Mouse (Mus musculus): ENCODE data around the gene 2510009E07Rik. TPM values are rescaled to one million over a fixed set of nuclear protein-coding genes. Genes with fewer than 3 reads are reported as not detected.

The 2510009E07Rik gene
- polyA plus RNA-seq, 1 experiment from 2014 or later = 41.9 TPM

GRCm38 (mm10) chr16:21630614-21631013 lies 63.9 kb downstream of the 2510009E07Rik start:
- Histone ChIP-seq H3K27ac (replicated peaks) (no peak overlapping the region), H3K9ac (replicated peaks) (no peak overlapping the region), H3K4me3 (replicated peaks) (no peak overlapping the region), H3K27me3 (replicated peaks) (no peaks in the 10 kb centered on the region), H3K4me2 (no peak overlapping the region), H3K4me1 (peaks cover 26% of the 10 kb centered on the region), H3K36me3 (no peaks in the 10 kb centered on the region), H3K9me3 (replicated peaks) (no peaks in the 10 kb centered on the region)
- WGBS = 93% methylated on average over 4 of the region's 4 CpGs
- ATAC-seq (ENCODE audit: low FRiP score) = no peak

- Histone ChIP-seq H3K4me3 (replicated peaks) (no peak overlapping the region), H3K27ac (replicated peaks) (peak overlapping the region; percentile 60), H3K9me3 (replicated peaks) (no peaks in the 10 kb centered on the region), H3K36me3 (no peaks in the 10 kb centered on the region), H3K4me1 (peaks cover 26% of the 10 kb centered on the region), H3K9ac (replicated peaks) (no peak overlapping the region), H3K27me3 (replicated peaks) (no peaks in the 10 kb centered on the region), H3K4me2 (peak overlapping the region; percentile 25)
- ATAC-seq (ENCODE audit: low FRiP score) = peak; percentile 62; the same call in 1 of the 2 replicates
- 32% methylated on average over 13 of the region's 13 CpGs for WGBS
Observed at GRCm38 (mm10) chr16:21628061-21628591, 66.3 kb downstream of the 2510009E07Rik start.

- WGBS = 44% methylated on average over 6 of the region's 6 CpGs
- ATAC-seq (ENCODE audit: low FRiP score) = no peak
- H3K9me3 ChIP-seq (replicated peaks) = no peaks in the 10 kb centered on the region
- no peak overlapping the region for H3K4me2 ChIP-seq
- H3K9ac ChIP-seq (replicated peaks) = 0 out of 2 replicates have a peak overlapping the region, but pooled peaks have one; percentile 8
- H3K27me3 ChIP-seq (replicated peaks) = no peaks in the 10 kb centered on the region
- H3K4me3 ChIP-seq (replicated peaks) = no peak overlapping the region
- H3K27ac ChIP-seq (replicated peaks) = 0 out of 2 replicates have a peak overlapping the region, but pooled peaks have one; percentile 60
- H3K4me1 ChIP-seq = peaks cover 26% of the 10 kb centered on the region
- H3K36me3 ChIP-seq = no peaks in the 10 kb centered on the region
Observed at GRCm38 (mm10) chr16:21627248-21627647, 67.2 kb downstream of the 2510009E07Rik start.

- Histone ChIP-seq H3K27ac (replicated peaks) (no peak overlapping the region), H3K4me3 (replicated peaks) (no peak overlapping the region), H3K36me3 (no peaks in the 10 kb centered on the region), H3K9me3 (replicated peaks) (no peaks in the 10 kb centered on the region), H3K9ac (replicated peaks) (no peak overlapping the region), H3K4me1 (peaks cover 26% of the 10 kb centered on the region), H3K27me3 (replicated peaks) (no peaks in the 10 kb centered on the region), H3K4me2 (no peak overlapping the region)
- 52% methylated on average over 6 of the region's 6 CpGs for WGBS
- ATAC-seq (ENCODE audit: low FRiP score) = no peak
Observed at GRCm38 (mm10) chr16:21625784-21626634, 68.5 kb downstream of the 2510009E07Rik start.

GRCm38 (mm10) chr16:21620630-21621029 lies 73.8 kb downstream of the 2510009E07Rik start:
- no peaks in the 10 kb centered on the region for H3K36me3 ChIP-seq
- no peak overlapping the region for H3K4me2 ChIP-seq
- peaks cover 11% of the 10 kb centered on the region for H3K4me1 ChIP-seq
- no peak overlapping the region for H3K4me3 ChIP-seq (replicated peaks)
- 96% methylated on average over 2 of the region's 2 CpGs for WGBS
- H3K27me3 ChIP-seq (replicated peaks) = no peaks in the 10 kb centered on the region
- no peak for ATAC-seq (ENCODE audit: low FRiP score)
- no peaks in the 10 kb centered on the region for H3K9me3 ChIP-seq (replicated peaks)
- H3K27ac ChIP-seq (replicated peaks) = no peak overlapping the region
- H3K9ac ChIP-seq (replicated peaks) = no peak overlapping the region

- 0 out of 2 replicates have a peak overlapping the region, but pooled peaks have one; percentile 23 for H3K27ac ChIP-seq (replicated peaks)
- H3K4me1 ChIP-seq = peaks cover 11% of the 10 kb centered on the region
- H3K9ac ChIP-seq (replicated peaks) = no peak overlapping the region
- no peak for ATAC-seq (ENCODE audit: low FRiP score)
- H3K27me3 ChIP-seq (replicated peaks) = no peaks in the 10 kb centered on the region
- 47% methylated on average over 7 of the region's 7 CpGs for WGBS
- no peak overlapping the region for H3K4me2 ChIP-seq
- H3K9me3 ChIP-seq (replicated peaks) = no peaks in the 10 kb centered on the region
- no peak overlapping the region for H3K4me3 ChIP-seq (replicated peaks)
- H3K36me3 ChIP-seq = no peaks in the 10 kb centered on the region; the same call in 1 of the 2 replicates
Observed at GRCm38 (mm10) chr16:21615802-21616201, 78.7 kb downstream of the 2510009E07Rik start.

- no peak for ATAC-seq (ENCODE audit: low FRiP score)
- Histone ChIP-seq H3K4me1 (peaks cover 22% of the 10 kb centered on the region), H3K27me3 (replicated peaks) (no peaks in the 10 kb centered on the region), H3K9me3 (replicated peaks) (no peaks in the 10 kb centered on the region), H3K9ac (replicated peaks) (no peak overlapping the region), H3K36me3 (no peaks in the 10 kb centered on the region; the same call in 1 of the 2 replicates), H3K27ac (replicated peaks) (no peak overlapping the region), H3K4me3 (replicated peaks) (no peak overlapping the region), H3K4me2 (no peak overlapping the region)
- WGBS = 93% methylated on average over 4 of the region's 4 CpGs
Observed at GRCm38 (mm10) chr16:21610473-21610872, 84.0 kb downstream of the 2510009E07Rik start.

- peak overlapping the region; percentile 69 for H3K27ac ChIP-seq (replicated peaks)
- no peak overlapping the region for H3K4me3 ChIP-seq (replicated peaks)
- ATAC-seq (ENCODE audit: low FRiP score) = peak; percentile 53; the same call in 1 of the 2 replicates
Observed at GRCm38 (mm10) chr16:21608176-21608865, 86.1 kb downstream of the 2510009E07Rik start.

GRCm38 (mm10) chr16:21607651-21608040 lies 86.8 kb downstream of the 2510009E07Rik start:
- Histone ChIP-seq H3K27ac (replicated peaks) (0 out of 2 replicates have a peak overlapping the region, but pooled peaks have one; percentile 28), H3K4me2 (no peak overlapping the region), H3K4me1 (peaks cover 22% of the 10 kb centered on the region), H3K36me3 (no peaks in the 10 kb centered on the region; the same call in 1 of the 2 replicates), H3K9me3 (replicated peaks) (no peaks in the 10 kb centered on the region), H3K27me3 (replicated peaks) (no peaks in the 10 kb centered on the region), H3K9ac (replicated peaks) (no peak overlapping the region), H3K4me3 (replicated peaks) (no peak overlapping the region)
- 81% methylated on average over 5 of the region's 5 CpGs for WGBS
- ATAC-seq (ENCODE audit: low FRiP score) = no peak

More at GRCm38 (mm10) chr16:21608176-21608865, 86.1 kb downstream of the 2510009E07Rik start:
- Histone ChIP-seq H3K9me3 (replicated peaks) (no peaks in the 10 kb centered on the region), H3K4me1 (peaks cover 22% of the 10 kb centered on the region), H3K27me3 (replicated peaks) (no peaks in the 10 kb centered on the region), H3K9ac (replicated peaks) (no peak overlapping the region; the same call in 1 of the 2 replicates), H3K4me2 (no peak overlapping the region), H3K36me3 (no peaks in the 10 kb centered on the region; the same call in 1 of the 2 replicates)
- 57% methylated on average over 10 of the region's 10 CpGs for WGBS

- whole genome bisulfite sequencing = 68% methylated on average over 8 of the region's 8 CpGs
- Histone ChIP-seq H3K36me3 (no peaks in the 10 kb centered on the region), H3K27ac (replicated peaks) (0 out of 2 replicates have a peak overlapping the region, but pooled peaks have one; percentile 28), H3K4me1 (peaks cover 22% of the 10 kb centered on the region), H3K27me3 (replicated peaks) (no peaks in the 10 kb centered on the region), H3K9ac (replicated peaks) (no peak overlapping the region), H3K9me3 (replicated peaks) (no peaks in the 10 kb centered on the region), H3K4me2 (no peak overlapping the region), H3K4me3 (replicated peaks) (no peak overlapping the region)
- 0 out of 2 replicates have a peak, but pooled peaks have one; percentile 21 for ATAC-seq (ENCODE audit: low FRiP score)
Observed at GRCm38 (mm10) chr16:21607021-21607650, 87.3 kb downstream of the 2510009E07Rik start.
